Mouse (Mus musculus): ENCODE measurements around the gene Taf8. TPM values are rescaled to one million over a fixed set of nuclear protein-coding genes. Genes with fewer than 3 reads are reported as not detected.

Taf8 gene
- polyA plus RNA-seq, 1 experiment: 13.3 TPM

DNA sequence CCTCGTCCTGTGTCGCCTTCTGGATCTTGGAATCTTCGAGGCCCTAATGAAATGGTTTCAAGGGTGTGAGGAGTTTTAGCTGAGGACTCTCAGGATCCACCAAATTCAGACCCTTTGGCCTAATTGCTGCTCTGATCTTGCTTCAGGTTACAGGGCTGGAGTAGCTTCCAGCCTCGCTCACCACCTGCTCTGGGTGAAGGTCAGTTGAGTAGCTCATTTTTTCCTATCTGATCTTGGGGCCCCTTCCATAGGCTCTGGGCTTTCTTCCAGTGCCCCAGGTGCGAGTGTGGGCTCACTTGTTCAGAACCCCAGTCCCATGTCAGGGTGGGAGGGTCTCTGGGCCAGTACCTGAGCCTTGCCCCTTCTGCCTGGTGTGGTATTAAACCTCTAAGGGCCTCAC, 52.7 kb downstream of the Taf8 start:
- Histone ChIP-seq H3K4me3 (ENCODE audit: low read depth, low read length) (no peak overlapping the region), H3K27me3 (ENCODE audit: control insufficient read depth, insufficient read depth, low read length) (no peaks in the 10 kb centered on the region), H3K4me1 (ENCODE audit: control insufficient read depth, insufficient read depth, insufficient read length, low read length) (peaks cover 54% of the 10 kb centered on the region), H3K36me3 (ENCODE audit: control insufficient read depth, insufficient read depth, low read length) (peaks cover 13% of the 10 kb centered on the region), H3K27ac (ENCODE audit: insufficient read depth, low read depth, low read length) (peak overlapping the region; percentile 91)
- TF ChIP-seq POLR2A (IDR thresholded peaks at IDR 0.05; ENCODE audit: low read depth, low read length) (no peak), CTCF (IDR thresholded peaks at IDR 0.05; ENCODE audit: extremely low read depth, insufficient read length, insufficient replicate concordance, low read depth, low read length) (no peak)
- 23% methylated on average over 5 of the region's 5 CpGs for WGBS

DNA sequence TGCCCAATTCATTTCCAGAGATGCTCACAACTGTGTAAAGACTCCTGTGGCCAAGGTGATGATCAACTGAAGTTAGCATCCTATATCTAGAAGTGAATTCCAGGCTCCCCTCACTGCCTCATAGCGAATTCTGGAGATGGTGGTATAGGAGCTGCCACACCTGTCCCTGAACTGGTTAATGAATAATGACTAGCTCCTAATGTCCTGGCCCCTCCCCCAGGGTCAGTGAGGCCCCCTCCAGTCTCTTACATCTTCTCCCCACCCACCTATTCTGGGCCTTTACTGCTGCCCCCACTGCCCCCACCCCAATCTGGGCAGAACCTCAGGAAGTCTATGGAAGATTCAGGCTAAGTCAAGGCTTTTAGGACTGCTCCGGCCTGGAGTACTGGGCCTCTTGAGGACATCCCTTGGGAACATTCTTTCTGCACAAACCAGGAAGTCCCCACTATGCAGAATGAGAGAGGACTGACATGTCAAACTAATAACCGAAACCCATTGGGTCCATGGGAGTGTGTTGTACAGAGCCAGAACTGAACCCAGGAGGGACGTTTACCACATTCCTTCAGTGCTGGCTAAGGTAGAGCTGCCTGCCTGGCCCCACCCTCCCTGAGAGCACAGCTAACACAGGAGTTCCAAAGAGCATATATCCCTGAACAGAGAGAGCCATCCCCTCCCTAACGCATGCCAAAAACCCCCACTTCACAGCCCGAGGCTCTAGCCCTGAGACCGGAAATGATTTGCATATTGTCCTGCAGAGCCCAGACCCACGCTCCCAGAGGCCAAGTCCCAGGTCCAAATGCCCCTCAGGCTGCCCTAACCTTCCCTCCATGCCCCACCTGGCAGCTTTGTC, 53.3 kb downstream of the Taf8 start:
- WGBS: 12% methylated on average over 8 of the region's 8 CpGs
- peak overlapping the region; percentile 91 for H3K27ac ChIP-seq (ENCODE audit: insufficient read depth, low read depth, low read length)
- no peaks in the 10 kb centered on the region for H3K27me3 ChIP-seq (ENCODE audit: control insufficient read depth, insufficient read depth, low read length)
- no peak overlapping the region for H3K4me3 ChIP-seq (ENCODE audit: low read depth, low read length)
- peaks cover 13% of the 10 kb centered on the region for H3K36me3 ChIP-seq (ENCODE audit: control insufficient read depth, insufficient read depth, low read length)
- peaks cover 54% of the 10 kb centered on the region for H3K4me1 ChIP-seq (ENCODE audit: control insufficient read depth, insufficient read depth, insufficient read length, low read length)
- TF ChIP-seq POLR2A (IDR thresholded peaks at IDR 0.05; ENCODE audit: low read depth, low read length) (no peak), CTCF (IDR thresholded peaks at IDR 0.05; ENCODE audit: extremely low read depth, insufficient read length, insufficient replicate concordance, low read depth, low read length) (no peak)

DNA sequence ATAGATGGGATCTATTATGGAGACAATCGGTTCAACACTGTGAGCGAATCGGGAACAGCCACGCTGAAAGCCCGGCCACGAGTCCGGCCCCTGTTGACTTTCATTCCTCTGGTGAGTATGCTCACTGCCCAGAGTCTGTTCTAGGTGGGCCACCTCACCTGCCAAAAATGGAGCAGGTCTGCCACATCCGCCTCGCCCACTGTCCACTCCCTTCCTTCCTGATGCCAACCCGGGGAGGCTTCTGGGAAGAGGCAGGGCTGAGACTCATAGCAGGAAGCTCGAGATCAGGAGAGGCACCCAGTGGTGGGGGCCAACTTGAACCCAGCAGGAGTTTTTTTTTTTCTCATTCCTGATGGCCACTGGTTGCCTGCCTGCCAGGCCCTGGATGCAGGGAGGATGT, 55.5 kb downstream of the Taf8 start:
- WGBS: 68% methylated on average over 11 of the region's 11 CpGs
- TF ChIP-seq CTCF (IDR thresholded peaks at IDR 0.05; ENCODE audit: extremely low read depth, insufficient read length, insufficient replicate concordance, low read depth, low read length) (no peak), POLR2A (IDR thresholded peaks at IDR 0.05; ENCODE audit: low read depth, low read length) (no peak)
- peak overlapping the region; percentile 52; the same call in 1 of the 2 replicates for H3K27ac ChIP-seq (ENCODE audit: insufficient read depth, low read depth, low read length)
- peaks cover 11% of the 10 kb centered on the region for H3K36me3 ChIP-seq (ENCODE audit: control insufficient read depth, insufficient read depth, low read length)
- H3K27me3 ChIP-seq (ENCODE audit: control insufficient read depth, insufficient read depth, low read length): no peaks in the 10 kb centered on the region
- peaks cover 55% of the 10 kb centered on the region for H3K4me1 ChIP-seq (ENCODE audit: control insufficient read depth, insufficient read depth, insufficient read length, low read length)
- H3K4me3 ChIP-seq (ENCODE audit: low read depth, low read length): no peak overlapping the region

DNA sequence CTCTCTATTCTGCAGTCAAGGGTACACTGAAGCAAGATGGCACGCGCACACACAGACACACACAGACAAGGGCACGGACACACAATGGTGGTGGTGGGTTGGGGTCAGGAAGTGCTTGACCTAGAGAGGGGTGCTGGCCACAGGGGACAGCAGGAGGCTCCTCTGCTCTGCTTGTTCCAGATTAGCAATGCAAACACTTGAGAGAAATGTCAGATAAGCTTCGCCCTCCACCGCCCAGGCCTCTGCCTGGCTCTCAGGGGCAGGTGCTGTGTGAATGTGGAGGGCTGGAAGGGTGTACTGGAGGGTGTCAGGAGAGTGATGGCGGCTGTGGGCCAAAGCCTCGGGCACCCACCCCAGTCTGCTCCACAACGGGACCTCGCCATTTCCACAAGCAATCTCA, 56.1 kb downstream of the Taf8 start:
- no peak for TF ChIP-seq POLR2A (IDR thresholded peaks at IDR 0.05; ENCODE audit: low read depth, low read length)
- TF ChIP-seq CTCF (IDR thresholded peaks at IDR 0.05; ENCODE audit: extremely low read depth, insufficient read length, insufficient replicate concordance, low read depth, low read length): no peak
- H3K27ac ChIP-seq (ENCODE audit: insufficient read depth, low read depth, low read length): peak overlapping the region; percentile 52; the same call in 1 of the 2 replicates
- 46% methylated on average over 9 of the region's 9 CpGs for WGBS
- H3K36me3 ChIP-seq (ENCODE audit: control insufficient read depth, insufficient read depth, low read length): peaks cover 11% of the 10 kb centered on the region
- peaks cover 55% of the 10 kb centered on the region for H3K4me1 ChIP-seq (ENCODE audit: control insufficient read depth, insufficient read depth, insufficient read length, low read length)
- H3K27me3 ChIP-seq (ENCODE audit: control insufficient read depth, insufficient read depth, low read length): no peaks in the 10 kb centered on the region
- H3K4me3 ChIP-seq (ENCODE audit: low read depth, low read length): no peak overlapping the region

DNA sequence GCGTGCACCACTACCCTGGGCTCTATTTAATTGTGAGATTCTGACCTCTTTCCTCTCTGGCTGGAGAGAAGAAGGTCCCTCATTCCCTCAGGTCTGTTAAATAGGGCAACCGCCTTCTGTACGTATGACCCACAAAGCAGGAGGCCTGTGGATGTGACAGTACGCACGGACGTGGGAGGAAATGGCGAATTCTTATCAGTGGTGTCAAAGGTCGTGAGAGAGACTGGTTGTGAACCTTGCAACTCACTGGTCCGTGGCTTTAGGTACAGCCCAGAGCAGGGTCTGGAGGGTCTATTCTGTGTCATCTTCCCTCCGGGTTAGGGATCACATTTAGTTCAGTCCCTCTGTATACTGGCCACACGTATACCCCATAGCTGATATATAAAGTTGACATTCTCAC, 56.6 kb downstream of the Taf8 start:
- Histone ChIP-seq H3K36me3 (ENCODE audit: control insufficient read depth, insufficient read depth, low read length) (peaks cover 11% of the 10 kb centered on the region), H3K4me3 (ENCODE audit: low read depth, low read length) (no peak overlapping the region), H3K27me3 (ENCODE audit: control insufficient read depth, insufficient read depth, low read length) (no peaks in the 10 kb centered on the region), H3K4me1 (ENCODE audit: control insufficient read depth, insufficient read depth, insufficient read length, low read length) (peaks cover 56% of the 10 kb centered on the region), H3K27ac (ENCODE audit: insufficient read depth, low read depth, low read length) (peak overlapping the region; percentile 52; the same call in 1 of the 2 replicates)
- TF ChIP-seq CTCF (IDR thresholded peaks at IDR 0.05; ENCODE audit: extremely low read depth, insufficient read length, insufficient replicate concordance, low read depth, low read length) (no peak), POLR2A (IDR thresholded peaks at IDR 0.05; ENCODE audit: low read depth, low read length) (no peak)
- WGBS: 36% methylated on average over 11 of the region's 11 CpGs

DNA sequence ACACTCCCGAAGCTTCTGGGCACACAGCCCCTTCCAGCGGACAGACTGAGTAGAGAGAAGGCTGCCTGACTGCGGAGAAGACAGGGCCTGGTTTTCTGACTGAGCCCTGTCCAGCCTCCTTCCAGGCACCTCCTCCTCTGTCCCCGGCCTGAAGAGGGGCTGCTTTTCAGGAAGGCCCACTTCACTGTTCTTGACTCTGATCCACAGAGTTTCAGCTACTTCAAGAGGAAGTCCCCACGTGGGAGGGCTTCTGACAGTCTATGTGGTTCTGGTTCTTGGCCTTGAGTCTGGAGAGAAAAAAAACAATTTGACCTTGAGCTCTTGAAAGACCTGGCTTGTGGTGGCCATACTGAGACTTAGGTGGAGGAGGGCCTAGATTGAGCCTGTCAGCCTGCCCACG, 58.0 kb downstream of the Taf8 start:
- TF ChIP-seq POLR2A (IDR thresholded peaks at IDR 0.05; ENCODE audit: low read depth, low read length) (no peak), CTCF (IDR thresholded peaks at IDR 0.05; ENCODE audit: extremely low read depth, insufficient read length, insufficient replicate concordance, low read depth, low read length) (no peak)
- Histone ChIP-seq H3K27me3 (ENCODE audit: control insufficient read depth, insufficient read depth, low read length) (no peaks in the 10 kb centered on the region), H3K27ac (ENCODE audit: insufficient read depth, low read depth, low read length) (no peak overlapping the region), H3K4me3 (ENCODE audit: low read depth, low read length) (no peak overlapping the region), H3K4me1 (ENCODE audit: control insufficient read depth, insufficient read depth, insufficient read length, low read length) (peaks cover 49% of the 10 kb centered on the region), H3K36me3 (ENCODE audit: control insufficient read depth, insufficient read depth, low read length) (peaks cover 11% of the 10 kb centered on the region)
- WGBS: 58% methylated on average over 6 of the region's 6 CpGs

DNA sequence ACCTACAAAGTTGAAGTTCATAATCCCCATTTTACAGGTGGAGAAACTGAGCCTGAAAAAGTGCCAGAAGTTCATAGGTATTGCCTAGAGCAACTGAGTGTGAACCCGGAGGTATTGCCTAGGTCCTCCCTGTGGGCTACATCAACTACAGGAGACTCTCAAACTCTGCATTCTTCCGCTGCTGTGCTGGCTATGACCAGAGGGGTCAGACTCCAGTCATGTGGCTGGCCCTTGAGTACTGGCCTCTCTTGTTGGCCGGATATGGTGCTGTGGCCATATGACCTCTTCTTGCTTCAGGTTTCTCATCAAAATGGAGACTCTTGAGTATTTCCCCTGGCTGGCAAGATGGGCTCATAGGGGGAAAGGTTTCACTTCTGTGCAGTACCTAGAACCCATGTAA, 59.8 kb downstream of the Taf8 start:
- Histone ChIP-seq H3K36me3 (ENCODE audit: control insufficient read depth, insufficient read depth, low read length) (peaks cover 6% of the 10 kb centered on the region; the same call in 1 of the 2 replicates), H3K4me1 (ENCODE audit: control insufficient read depth, insufficient read depth, insufficient read length, low read length) (peaks cover 46% of the 10 kb centered on the region), H3K27ac (ENCODE audit: insufficient read depth, low read depth, low read length) (no peak overlapping the region), H3K27me3 (ENCODE audit: control insufficient read depth, insufficient read depth, low read length) (no peaks in the 10 kb centered on the region), H3K4me3 (ENCODE audit: low read depth, low read length) (no peak overlapping the region)
- WGBS: 84% methylated on average over 3 of the region's 3 CpGs
- TF ChIP-seq POLR2A (IDR thresholded peaks at IDR 0.05; ENCODE audit: low read depth, low read length): no peak
- TF ChIP-seq CTCF (IDR thresholded peaks at IDR 0.05; ENCODE audit: extremely low read depth, insufficient read length, insufficient replicate concordance, low read depth, low read length): no peak

Data from small intestine, adult 2 months (tissue).